Mouse (Mus musculus) myocyte (in vitro differentiated cells): ENCODE results near the gene Snx29. TPM values are rescaled to one million over a fixed set of nuclear protein-coding genes. Genes with fewer than 3 reads are reported as not detected.
A peak's percentile ranks its signal among the peaks of the same experiment; 100 is the strongest.

ENCODE experiments used
- H3K27me3 ChIP-seq: one replicate; pipeline ENCODE4 v1.6.1; 2011; ENCODE audit not compliant: control insufficient read depth, insufficient read depth, insufficient read length
- H3K36me3 ChIP-seq: one replicate; pipeline ENCODE4 v1.6.1; 2011; ENCODE audit not compliant: control insufficient read depth, insufficient read depth
- H3K4me2 ChIP-seq: one replicate; pipeline ENCODE4 v1.6.1; 2011; ENCODE audit warnings: low read depth, control low read depth
- H3K4me3 ChIP-seq: one replicate; pipeline ENCODE4 v1.5.1; 2011; ENCODE audit warnings: mild to moderate bottlenecking, control low read depth, moderate library complexity
- H3K79me2 ChIP-seq: one replicate; pipeline ENCODE4 v1.6.1; 2011; ENCODE audit not compliant: control insufficient read depth, insufficient read depth
- H3ac ChIP-seq: one replicate; pipeline ENCODE4 v1.6.1; 2011; ENCODE audit not compliant: control insufficient read depth, insufficient read length
- CEBPB ChIP-seq: IDR thresholded peaks from 2 replicates; pipeline ENCODE4 v1.6.1; 2011; ENCODE audit warnings: mild to moderate bottlenecking, moderate library complexity; ENCODE audit not compliant: poor library complexity, insufficient read depth, severe bottlenecking
- E2F4 ChIP-seq: IDR thresholded peaks from one replicate; pipeline ENCODE4 v1.6.1; 2011; ENCODE audit warnings: mild to moderate bottlenecking, control low read depth, moderate library complexity; ENCODE audit not compliant: insufficient read depth
- MAX ChIP-seq: IDR thresholded peaks from one replicate; pipeline ENCODE4 v1.6.1; 2011; ENCODE audit warnings: low read depth, mild to moderate bottlenecking, control low read depth
- MYOD1 ChIP-seq, 3 experiments: IDR thresholded peaks; one replicate each; pipeline ENCODE4 v1.6.1; 2011; ENCODE audit warnings: control low read depth in 2 of 3, low read depth in 2 of 3, mild to moderate bottlenecking in 2 of 3, moderate library complexity in 1 of 3; ENCODE audit not compliant: insufficient read length in 2 of 3, control insufficient read depth in 1 of 3
- MYOG ChIP-seq, 3 experiments: IDR thresholded peaks; one replicate each; pipeline ENCODE4 v1.6.1; 2011; ENCODE audit warnings: control low read depth in 2 of 3, low read depth in 2 of 3, mild to moderate bottlenecking in 2 of 3; ENCODE audit not compliant: insufficient read length in 2 of 3, control insufficient read depth in 1 of 3, insufficient read depth in 1 of 3
- POLR2A ChIP-seq: IDR thresholded peaks from one replicate; pipeline ENCODE4 v1.6.1; 2011; ENCODE audit warnings: low read depth, mild to moderate bottlenecking, control low read depth, moderate library complexity; ENCODE audit not compliant: insufficient read length
- POLR2AphosphoS2 ChIP-seq: IDR thresholded peaks from one replicate; pipeline ENCODE4 v1.6.1; 2011; ENCODE audit warnings: low read depth, control low read depth; ENCODE audit not compliant: insufficient read length
- REST ChIP-seq: IDR thresholded peaks from one replicate; pipeline ENCODE4 v1.6.1; 2011; ENCODE audit warnings: mild to moderate bottlenecking, control low read depth, moderate library complexity; ENCODE audit not compliant: insufficient read depth, insufficient read length
- SRF ChIP-seq: IDR thresholded peaks from one replicate; pipeline ENCODE4 v1.6.1; 2011; ENCODE audit warnings: low read depth; ENCODE audit not compliant: control insufficient read depth, insufficient read length
- TCF12 ChIP-seq: IDR thresholded peaks from one replicate; pipeline ENCODE4 v1.6.1; 2011; ENCODE audit warnings: mild to moderate bottlenecking, control low read depth; ENCODE audit not compliant: poor library complexity, insufficient read depth, severe bottlenecking
- TCF3 ChIP-seq: IDR thresholded peaks from one replicate; pipeline ENCODE4 v1.6.1; 2011; ENCODE audit warnings: low read depth, control low read depth; ENCODE audit not compliant: insufficient read length
- USF1 ChIP-seq: IDR thresholded peaks from one replicate; pipeline ENCODE4 v1.6.1; 2011; ENCODE audit warnings: low read depth, mild to moderate bottlenecking, control low read depth, moderate library complexity
- polyA plus RNA-seq: library from polyadenylated mRNA; unstranded; fragments of >200 nt; fragmentation: generic; extraction: Trizol; gene quantifications from one replicate; pipeline ENCODE4 v1.2.1, GENCODE M21; 2012; ENCODE audit warnings: missing spikeins

Gene Snx29
- polyA plus RNA-seq, 1 experiment = 1.7 TPM

GRCm38 (mm10) chr16:11457609-11458350, 135.1 kb downstream of the Snx29 start:
- Histone ChIP-seq H3K79me2 (no peaks in the 10 kb centered on the region), H3K36me3 (no peaks in the 10 kb centered on the region), H3K4me3 (no peak overlapping the region), H3ac (no peak overlapping the region), H3K27me3 (no peaks in the 10 kb centered on the region), H3K4me2 (no peak overlapping the region)
- no peak for TF ChIP-seq TCF3
- TF ChIP-seq POLR2AphosphoS2 = no peak
- TF ChIP-seq REST = no peak

- Histone ChIP-seq H3ac (no peak overlapping the region), H3K4me3 (no peak overlapping the region), H3K4me2 (no peak overlapping the region), H3K36me3 (no peaks in the 10 kb centered on the region), H3K79me2 (no peaks in the 10 kb centered on the region), H3K27me3 (no peaks in the 10 kb centered on the region)
- no peak for TF ChIP-seq USF1
- TF ChIP-seq POLR2A = no peak
- no peak for TF ChIP-seq TCF3
- no peak for TF ChIP-seq E2F4
- TF ChIP-seq TCF12 = no peak
These were observed 137.5 kb downstream of the Snx29 start for GRCm38 (mm10) chr16:11460210-11460609.

GRCm38 (mm10) chr16:11461612-11462011, 138.9 kb downstream of the Snx29 start:
- TF ChIP-seq TCF3 (no peak), MYOD1 (IDR thresholded peaks at IDR 0.05; ENCODE audit: control insufficient read depth in 1 of 3, insufficient read length in 2 of 3, low read depth in 2 of 3) (peak in 2 of 3 experiments; percentile 4 to 16), MYOG (IDR thresholded peaks at IDR 0.05; ENCODE audit: control insufficient read depth in 1 of 3, insufficient read depth in 1 of 3, insufficient read length in 2 of 3, low read depth in 2 of 3) (peak in 2 of 3 experiments; percentile 48 to 54)
- H3ac ChIP-seq = no peak overlapping the region
- no peaks in the 10 kb centered on the region for H3K79me2 ChIP-seq
- H3K4me2 ChIP-seq = peak overlapping the region; percentile 42
- no peak overlapping the region for H3K4me3 ChIP-seq
- no peaks in the 10 kb centered on the region for H3K27me3 ChIP-seq
- no peaks in the 10 kb centered on the region for H3K36me3 ChIP-seq

GRCm38 (mm10) chr16:11468533-11469179, 145.9 kb downstream of the Snx29 start:
- TF ChIP-seq MYOD1 (IDR thresholded peaks at IDR 0.05; ENCODE audit: control insufficient read depth in 1 of 3, insufficient read length in 2 of 3, low read depth in 2 of 3) = peak in 1 of 3 experiments; percentile 66
- no peak for TF ChIP-seq REST
- TF ChIP-seq POLR2AphosphoS2 = no peak
- TF ChIP-seq MYOG (IDR thresholded peaks at IDR 0.05; ENCODE audit: control insufficient read depth in 1 of 3, insufficient read depth in 1 of 3, insufficient read length in 2 of 3, low read depth in 2 of 3) = peak in 1 of 3 experiments; percentile 60
- no peaks in the 10 kb centered on the region for H3K27me3 ChIP-seq
- no peaks in the 10 kb centered on the region for H3K36me3 ChIP-seq
- H3K4me3 ChIP-seq = no peak overlapping the region
- H3K4me2 ChIP-seq = no peak overlapping the region
- H3ac ChIP-seq = no peak overlapping the region
- no peaks in the 10 kb centered on the region for H3K79me2 ChIP-seq

- TF ChIP-seq USF1 (no peak), TCF12 (no peak), POLR2A (no peak), MYOG (IDR thresholded peaks at IDR 0.05; ENCODE audit: control insufficient read depth in 1 of 3, insufficient read depth in 1 of 3, insufficient read length in 2 of 3, low read depth in 2 of 3) (no peak), POLR2AphosphoS2 (no peak), CEBPB (no peak), TCF3 (no peak), REST (no peak), E2F4 (no peak), MAX (no peak), MYOD1 (IDR thresholded peaks at IDR 0.05; ENCODE audit: control insufficient read depth in 1 of 3, insufficient read length in 2 of 3, low read depth in 2 of 3) (no peak), SRF (no peak)
- Histone ChIP-seq H3ac (no peak overlapping the region), H3K36me3 (no peaks in the 10 kb centered on the region), H3K27me3 (no peaks in the 10 kb centered on the region), H3K4me2 (no peak overlapping the region), H3K4me3 (no peak overlapping the region), H3K79me2 (no peaks in the 10 kb centered on the region)
These were observed 146.8 kb downstream of the Snx29 start for GRCm38 (mm10) chr16:11469491-11469890.

GRCm38 (mm10) chr16:11471246-11471645, 148.5 kb downstream of the Snx29 start:
- Histone ChIP-seq H3ac (no peak overlapping the region), H3K79me2 (no peaks in the 10 kb centered on the region), H3K4me3 (no peak overlapping the region), H3K27me3 (no peaks in the 10 kb centered on the region), H3K4me2 (no peak overlapping the region), H3K36me3 (no peaks in the 10 kb centered on the region)
- TF ChIP-seq SRF (no peak), MAX (no peak), POLR2A (no peak), TCF12 (no peak), REST (no peak), MYOG (IDR thresholded peaks at IDR 0.05; ENCODE audit: control insufficient read depth in 1 of 3, insufficient read depth in 1 of 3, insufficient read length in 2 of 3, low read depth in 2 of 3) (no peak)
